ENCODE assay signal across 5 mouse cellular contexts in the genomic region with DNA sequence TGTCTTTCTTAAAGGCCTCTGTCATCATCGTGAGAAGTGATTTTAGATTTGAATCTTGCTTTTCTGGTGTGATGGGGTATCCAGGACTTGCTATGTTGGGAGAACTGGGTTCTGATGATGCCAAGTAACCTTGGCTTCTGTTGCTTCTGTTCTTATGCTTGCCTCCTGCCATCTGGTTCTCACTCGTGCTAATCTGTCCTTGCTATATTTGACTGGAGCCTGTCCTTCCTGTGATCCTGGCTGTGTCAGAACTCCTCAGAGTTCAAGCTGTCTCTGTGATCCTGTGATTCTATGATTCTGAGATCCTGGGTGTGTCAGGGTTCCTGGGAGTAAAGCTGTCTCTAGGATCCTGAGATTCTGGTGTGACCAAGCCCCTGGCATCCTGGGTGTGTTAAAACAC.
A peak's percentile ranks its signal among the peaks of the same experiment; 100 is the strongest.
DNase-seq lines count a peak whose midpoint lies in the region; TF ChIP-seq lines count a peak whose summit lies in the region.
"Not testable (repeated sequence)": the region's sequence is repeated elsewhere in the genome, so short reads cannot be mapped to it uniquely, and the experiment has no call there.

No protein-coding gene starts in this region.

- H3K27ac ChIP-seq in layer of hippocampus, adult 2 months = peak overlapping the region; percentile 43; the same call in 1 of the 2 replicates

- not testable (repeated sequence) for TF ChIP-seq CTCF in layer of hippocampus, adult 2 months (conservative IDR thresholded peaks at IDR 0.05)

- peak; percentile 27 for DNase-seq in cerebellum, adult 11 months
- peak; percentile 30 to 49 for DNase-seq in cerebellum, adult 18-20 months
- DNase-seq in cerebellum, adult 9-10 months = peak; percentile 68
- DNase-seq in cerebellum, postnatal 25 days = peak; percentile 39 to 44
- DNase-seq in layer of hippocampus, adult 2 months (ENCODE audit: low spot score in 2 of 2) = not testable (repeated sequence)

- not testable (repeated sequence) for H3K4me3 ChIP-seq in layer of hippocampus, adult 2 months
